ENCODE assay signal across 10 mouse cellular contexts in the genomic region with DNA sequence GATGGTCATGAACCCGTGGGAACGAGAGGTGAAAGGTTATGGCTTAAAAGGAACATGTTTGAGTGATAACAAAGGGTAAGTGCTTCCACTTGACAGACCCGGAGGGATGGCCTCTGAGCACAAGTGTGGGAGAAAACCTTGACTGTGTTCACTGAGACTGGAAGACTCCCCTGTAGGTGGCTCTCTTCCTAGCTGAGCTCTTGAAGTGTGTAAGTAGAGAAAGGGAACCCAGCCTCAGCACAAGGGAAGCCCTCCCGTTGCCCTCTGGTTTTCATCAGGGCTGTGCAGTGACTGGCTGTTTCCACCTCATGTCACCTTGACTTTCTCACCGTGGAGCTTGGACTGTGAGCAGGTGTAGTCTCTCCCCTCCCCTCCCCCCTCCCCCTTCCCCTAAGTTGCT. TPM values are rescaled to one million over a fixed set of nuclear protein-coding genes. Genes with fewer than 3 reads are reported as not detected.
DNase-seq lines count a peak whose midpoint lies in the region; ATAC-seq and TF ChIP-seq lines count a peak whose summit lies in the region.
"Had no signal": no experiment of that assay in that cellular context is flagged by ENCODE, and none has a peak within 500 bp of the region (broad histone marks: within the 10 kb centered on the region; RNA-seq: fewer than 3 reads in every experiment).

No protein-coding gene starts in this region.

- dilution Hi-C loops in CH12.LX (cut with MboI; ENCODE audit: extremely low pct_ligation_motif_present, extremely low pct_unique_long_range_greater_than_20kb, low sequenced_read_pairs), result no loop called here

- no peak overlapping the region for H3K4me2 ChIP-seq in kidney, postnatal 0 days (ENCODE audit: low read length)
- H3K4me2 ChIP-seq in CH12.LX (ENCODE audit: insufficient read depth, low read depth, poor library complexity, severe bottlenecking), result peak overlapping the region; percentile 35; the same call in 1 of the 2 replicates
- H3K4me2 ChIP-seq in hindbrain, embryonic 12.5 days (replicated peaks), result no peak overlapping the region

- in situ Hi-C loops in CH12.LX (cut with MboI; ENCODE audit: low pct_ligation_motif_present, low pct_unique_long_range_greater_than_20kb, low sequenced_read_pairs), result no loop called here

- 47% methylated on average over 5 of the region's 5 CpGs for WGBS in kidney, postnatal 0 days
- WGBS in hindbrain, embryonic 12.5 days, result 56% methylated on average over 5 of the region's 5 CpGs

- TF ChIP-seq CTCF in kidney, postnatal 0 days (IDR thresholded peaks at IDR 0.05; ENCODE audit: low read depth), result peak; percentile 51; the same call in 1 of the 2 replicates
- peak in 1 of 2 experiments; percentile 69; a peak in 2 of 4 replicates for TF ChIP-seq CTCF in CH12.LX (conservative IDR thresholded peaks at IDR 0.05 in 1 of 2, IDR thresholded peaks at IDR 0.05 in 1 of 2; ENCODE audit: low read depth in 2 of 2, low read length in 2 of 2)

- no peaks in the 10 kb centered on the region for H3K36me3 ChIP-seq in kidney, postnatal 0 days (ENCODE audit: insufficient read depth, low read length)
- H3K36me3 ChIP-seq in CH12.LX (replicated peaks in 1 of 2; ENCODE audit: control insufficient read depth in 1 of 2, insufficient read depth in 1 of 2, low read length in 1 of 2), result no peaks in the 10 kb centered on the region
- H3K36me3 ChIP-seq in megakaryocyte, embryonic 14.5 days (replicated peaks; ENCODE audit: low read length), result no peaks in the 10 kb centered on the region
- no peaks in the 10 kb centered on the region for H3K36me3 ChIP-seq in hindbrain, embryonic 12.5 days

- no peak for DNase-seq in kidney, postnatal 0 days (ENCODE audit: low spot score)
- DNase-seq in kidney, adult 8-10 months, result no peak
- peak; percentile 20 to 37 for DNase-seq in B cell, adult 2 months
- DNase-seq in CH12.LX (ENCODE audit: extremely low read depth), result no peak
- no peak for DNase-seq in right cerebral cortex, postnatal 4 days

- TF ChIP-seq RAD21 in CH12.LX (IDR thresholded peaks at IDR 0.05; ENCODE audit: low read depth, low read length), result peak; percentile 36

- H3K27me3 ChIP-seq in kidney, postnatal 0 days (ENCODE audit: insufficient read depth, low read length), result no peaks in the 10 kb centered on the region
- no peaks in the 10 kb centered on the region for H3K27me3 ChIP-seq in CH12.LX (replicated peaks)
- H3K27me3 ChIP-seq in megakaryocyte, embryonic 14.5 days (replicated peaks), result peaks cover 7% of the 10 kb centered on the region
- H3K27me3 ChIP-seq in hindbrain, embryonic 12.5 days, result no peaks in the 10 kb centered on the region

- H3K9me3 ChIP-seq in kidney, postnatal 0 days (replicated peaks; ENCODE audit: low read length), result no peaks in the 10 kb centered on the region
- no peaks in the 10 kb centered on the region for H3K9me3 ChIP-seq in CH12.LX (replicated peaks; ENCODE audit: low read length)
- H3K9me3 ChIP-seq in megakaryocyte, embryonic 14.5 days, result no peaks in the 10 kb centered on the region
- no peaks in the 10 kb centered on the region for H3K9me3 ChIP-seq in hindbrain, embryonic 12.5 days (replicated peaks)

- no peak for TF ChIP-seq POLR2A in CH12.LX (IDR thresholded peaks at IDR 0.05; ENCODE audit: low read depth, low read length)

- no peak overlapping the region for H3K27ac ChIP-seq in kidney, postnatal 0 days
- no peak overlapping the region for H3K27ac ChIP-seq in CH12.LX (ENCODE audit: insufficient read depth, low read depth)
- H3K27ac ChIP-seq in hindbrain, embryonic 12.5 days, result no peak overlapping the region

- TF ChIP-seq EP300 in CH12.LX (IDR thresholded peaks at IDR 0.05; ENCODE audit: low read length), result 0 out of 2 replicates have a peak, but pooled peaks have one; percentile 12

- no peak overlapping the region for H3K9ac ChIP-seq in kidney, postnatal 0 days (ENCODE audit: low read depth, low read length)
- no peak overlapping the region; the same call in 1 of the 2 replicates for H3K9ac ChIP-seq in CH12.LX (ENCODE audit: insufficient read depth, low read depth)
- H3K9ac ChIP-seq in hindbrain, embryonic 12.5 days, result no peak overlapping the region

- no peaks in the 10 kb centered on the region for H3K79me2 ChIP-seq in CH12.LX (replicated peaks; ENCODE audit: control insufficient read depth, extremely low read depth, insufficient read depth, poor library complexity, severe bottlenecking)

- no peak overlapping the region for H3K4me3 ChIP-seq in kidney, postnatal 0 days (replicated peaks; ENCODE audit: low read depth, low read length)
- no peak overlapping the region for H3K4me3 ChIP-seq in CH12.LX (replicated peaks in 1 of 3; ENCODE audit: low read depth in 2 of 3, low read length in 2 of 3, poor library complexity in 1 of 3)
- H3K4me3 ChIP-seq in megakaryocyte, embryonic 14.5 days (replicated peaks), result peak overlapping the region; percentile 51
- H3K4me3 ChIP-seq in hindbrain, embryonic 12.5 days, result no peak overlapping the region
- H3K4me3 ChIP-seq: myocyte had no signal

- H3K4me1 ChIP-seq in kidney, postnatal 0 days (replicated peaks; ENCODE audit: insufficient read depth, low read length), result 0 out of 2 replicates have a peak, but pooled peaks cover 4% of the 10 kb centered on the region
- peaks cover 0 to 15% of the 10 kb centered on the region in 2 experiments; a peak in 2 of 4 replicates for H3K4me1 ChIP-seq in CH12.LX (ENCODE audit: control insufficient read depth in 1 of 2, insufficient read depth in 2 of 2)
- peaks cover 18% of the 10 kb centered on the region for H3K4me1 ChIP-seq in megakaryocyte, embryonic 14.5 days
- peaks cover 5% of the 10 kb centered on the region; the same call in 1 of the 2 replicates for H3K4me1 ChIP-seq in hindbrain, embryonic 12.5 days

- ATAC-seq in kidney, postnatal 0 days (replicated peaks; ENCODE audit: low FRiP score, low read depth), result peak; percentile 17; the same call in 1 of the 2 replicates
- ATAC-seq in hindbrain, embryonic 12.5 days (ENCODE audit: low FRiP score), result no peak

TF ChIP-seq in CH12.LX, 34 proteins besides CTCF, POLR2A, EP300 and RAD21:
- TF ChIP-seq NELFE (IDR thresholded peaks at IDR 0.05; ENCODE audit: low read depth, low read length), result no peak
- TF ChIP-seq MYC (IDR thresholded peaks at IDR 0.05; ENCODE audit: low read depth, low read length), result peak; percentile 35; the same call in 1 of the 2 replicates
- TF ChIP-seq JUND (conservative IDR thresholded peaks at IDR 0.05; ENCODE audit: low read depth, low read length), result 0 out of 2 replicates have a peak, but pooled peaks have one; percentile 12
- TF ChIP-seq SMC3 (IDR thresholded peaks at IDR 0.05; ENCODE audit: low read depth, low read length), result peak; percentile 57
- 0 out of 2 replicates have a peak, but pooled peaks have one; percentile 24 for TF ChIP-seq MAX (IDR thresholded peaks at IDR 0.05; ENCODE audit: low read length)

RNA-seq across cellular contexts. Expression of a gene that starts 15.6 kb away (rescaled TPM):
- 7.6 and 7.9 TPM in 2 replicates for polyA plus RNA-seq in kidney, postnatal 0 days (2015; fragmentation: Nextera tagmentation; extraction: Ambion mirVana)
- total RNA-seq in CH12.LX (2012; rRNA removed), result 29.0 and 33.5 TPM in 2 replicates
- 34.1 and 37.2 TPM in 2 replicates for total RNA-seq in CH12.LX (2014; rRNA removed)
- polyA plus RNA-seq in CH12.LX (2012; ENCODE audit: insufficient read length, low read depth), result 41.8 and 51.7 TPM in 2 replicates
- polyA plus RNA-seq in megakaryocyte, embryonic 14.5 days (2012; ENCODE audit: insufficient read depth, low replicate concordance), result 2.2 and 5.0 TPM in 2 replicates
- 15.7 and 17.0 TPM in 2 replicates for polyA plus RNA-seq in hindbrain, embryonic 12.5 days (2016; fragmentation: Nextera tagmentation; extraction: Ambion mirVana)

RNA-seq across cellular contexts. Expression of a gene that starts 24.8 kb away (rescaled TPM):
- not detected in 2 replicates for polyA plus RNA-seq in kidney, postnatal 0 days (2015; fragmentation: Nextera tagmentation; extraction: Ambion mirVana)
- total RNA-seq in CH12.LX (2012; rRNA removed), result not detected in 2 replicates
- not detected in 2 replicates for total RNA-seq in CH12.LX (2014; rRNA removed)
- 0.23 TPM in 1 of 2 replicates, not detected in the other for polyA plus RNA-seq in CH12.LX (2012; ENCODE audit: insufficient read length, low read depth)
- not detected in 2 replicates for polyA plus RNA-seq in megakaryocyte, embryonic 14.5 days (2012; ENCODE audit: insufficient read depth, low replicate concordance)
- polyA plus RNA-seq in hindbrain, embryonic 12.5 days (2016; fragmentation: Nextera tagmentation; extraction: Ambion mirVana), result not detected in 2 replicates
- total RNA-seq: liver, adult 2 months had no signal
- polyA plus RNA-seq: heart, embryonic 16.5 days; liver, adult 2 months; myocyte had no signal

Comparison
In these comparisons a context has a peak if more than half of its experiments do, and no peak if none do; other contexts are left out.
1. DNase-seq: peak in B cell, adult 2 months (2 of 2); none in kidney, postnatal 0 days (single experiment), kidney, adult 8-10 months (0 of 2), CH12.LX (single experiment) and right cerebral cortex, postnatal 4 days (single experiment).